Mouse (Mus musculus): ENCODE results near the gene Ndufc1. TPM values are rescaled to one million over a fixed set of nuclear protein-coding genes. Genes with fewer than 3 reads are reported as not detected.
A peak's percentile ranks its signal among the peaks of the same experiment; 100 is the strongest.
"Not testable (repeated sequence)": the region's sequence is repeated elsewhere in the genome, so short reads cannot be mapped to it uniquely, and the experiment has no call there.

Gene Ndufc1
- polyA plus RNA-seq, 3 experiments from 2014 or later, result 222 to 324 (median 265) TPM

DNA sequence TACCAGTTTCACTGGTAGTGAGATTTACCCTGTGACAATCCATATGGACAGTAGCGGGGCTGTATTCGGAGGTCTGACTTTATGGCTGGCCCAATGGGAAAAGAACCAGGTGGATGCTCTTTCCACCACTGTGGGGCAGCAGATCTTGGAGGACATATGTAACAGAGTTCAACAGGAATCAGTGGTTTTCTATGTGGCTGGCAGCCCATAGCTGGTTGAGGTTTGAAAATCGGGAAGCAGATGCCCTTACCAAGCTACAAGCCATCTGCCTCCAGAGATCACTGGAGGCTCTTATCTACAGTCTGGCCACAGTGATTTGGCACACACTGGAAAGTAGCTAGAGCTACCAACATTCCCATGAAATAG lies 43.3 kb downstream of the Ndufc1 start:
- ATAC-seq, result no peak

DNA sequence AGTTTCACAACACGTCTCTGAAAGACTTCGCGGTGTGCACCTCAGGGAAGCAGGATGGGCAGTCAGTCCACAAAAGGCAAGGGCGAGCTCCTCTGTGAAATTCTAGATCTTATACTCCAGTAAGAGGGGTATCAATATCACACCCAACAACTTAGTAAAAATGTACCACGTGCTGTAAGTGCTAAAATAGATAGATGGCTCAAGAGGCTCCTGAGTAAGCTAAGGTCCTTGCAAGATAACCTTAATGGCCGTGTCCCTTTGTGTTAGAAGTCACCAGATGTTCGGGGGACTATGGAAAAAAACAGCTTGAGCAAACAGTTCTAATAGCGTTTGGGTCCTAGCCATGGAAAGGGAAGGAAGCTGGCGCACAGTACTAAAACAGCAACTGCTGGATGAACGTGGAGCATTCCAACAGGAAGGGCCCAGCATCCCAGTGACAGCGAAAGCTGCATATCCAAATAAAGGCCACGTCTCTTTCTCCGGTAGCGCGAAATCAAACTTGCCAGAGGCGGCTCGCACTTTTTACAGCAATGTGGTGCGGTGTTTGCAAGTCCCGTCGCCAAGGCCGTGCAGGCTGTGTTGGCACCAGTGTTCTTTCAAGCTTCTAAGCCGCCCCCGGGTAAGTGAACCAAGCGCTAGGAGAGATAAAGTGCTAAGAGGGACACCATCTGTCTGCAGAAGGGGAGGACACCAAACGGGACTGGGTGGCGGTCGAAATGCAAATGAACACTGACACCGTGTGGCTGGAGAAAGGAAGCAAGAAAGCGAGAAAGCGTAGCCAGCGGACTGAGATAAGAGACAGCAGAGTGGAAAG lies 43.9 kb downstream of the Ndufc1 start:
- ATAC-seq, result peak; percentile 97

DNA sequence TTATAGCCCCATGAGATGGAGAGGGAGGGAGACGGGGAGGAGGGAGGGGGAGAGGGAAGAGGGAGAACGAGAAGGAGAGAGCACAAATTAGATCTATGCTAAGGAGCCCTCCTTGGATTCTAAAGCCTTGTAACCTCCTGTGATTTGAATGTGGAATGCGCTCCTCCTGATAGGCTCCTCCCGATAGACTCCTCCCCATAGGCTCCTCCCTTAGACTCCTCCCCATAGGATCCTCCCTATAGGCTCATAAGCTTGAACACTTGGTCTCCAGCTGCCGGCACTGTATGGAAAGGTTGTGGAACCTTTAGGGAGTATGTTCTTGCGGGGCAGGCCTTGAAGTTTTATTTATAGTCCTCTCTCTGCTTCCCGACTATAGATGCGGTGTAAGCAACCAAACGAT lies 47.7 kb downstream of the Ndufc1 start:
- ATAC-seq, result no peak

GRCm38 (mm10) chr3:51359558-51360307 lies 49.1 kb downstream of the Ndufc1 start:
- ATAC-seq, result no peak

DNA sequence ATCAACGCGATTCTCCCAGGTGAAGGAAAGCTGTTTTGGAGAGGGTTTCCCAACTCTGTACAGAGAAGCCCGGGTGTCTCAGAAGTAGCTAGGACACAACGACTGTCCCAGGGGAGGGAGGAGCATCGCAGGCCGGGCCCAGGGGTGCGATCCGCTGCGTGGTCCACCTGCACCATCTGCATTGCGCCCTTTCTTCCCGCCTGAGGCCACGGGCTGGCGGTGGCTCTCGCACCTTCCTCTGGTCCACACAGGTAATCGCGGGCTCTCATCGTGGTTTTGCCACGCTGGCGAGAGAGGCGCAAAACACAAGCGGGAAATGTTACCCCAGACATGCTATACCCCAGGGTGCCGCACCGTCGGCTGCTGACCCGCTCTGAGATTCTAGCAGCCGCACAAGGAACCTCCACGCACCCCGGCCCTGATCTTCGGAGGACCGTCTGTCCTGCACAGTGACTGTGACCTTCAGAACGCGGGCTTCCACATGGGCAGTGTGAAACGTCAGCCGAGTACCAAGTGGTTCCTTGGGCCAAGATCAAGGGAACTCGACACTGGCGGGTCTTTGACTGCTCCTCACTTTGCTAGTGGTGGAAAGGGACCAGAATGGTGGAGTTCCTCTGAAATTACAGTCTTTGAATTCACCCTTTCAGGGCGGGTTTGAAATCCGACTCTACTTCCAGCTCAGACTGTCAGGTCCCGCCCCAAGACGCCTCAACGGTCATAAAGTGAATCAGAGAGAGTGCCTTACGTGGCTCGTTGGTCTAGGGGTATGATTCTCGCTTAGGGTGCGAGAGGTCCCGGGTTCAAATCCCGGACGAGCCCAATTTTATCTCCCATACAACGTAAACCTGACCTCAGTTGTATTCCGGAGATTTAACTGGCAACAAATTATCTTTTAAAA lies 49.9 kb downstream of the Ndufc1 start:
- ATAC-seq, result peak; percentile 67

DNA sequence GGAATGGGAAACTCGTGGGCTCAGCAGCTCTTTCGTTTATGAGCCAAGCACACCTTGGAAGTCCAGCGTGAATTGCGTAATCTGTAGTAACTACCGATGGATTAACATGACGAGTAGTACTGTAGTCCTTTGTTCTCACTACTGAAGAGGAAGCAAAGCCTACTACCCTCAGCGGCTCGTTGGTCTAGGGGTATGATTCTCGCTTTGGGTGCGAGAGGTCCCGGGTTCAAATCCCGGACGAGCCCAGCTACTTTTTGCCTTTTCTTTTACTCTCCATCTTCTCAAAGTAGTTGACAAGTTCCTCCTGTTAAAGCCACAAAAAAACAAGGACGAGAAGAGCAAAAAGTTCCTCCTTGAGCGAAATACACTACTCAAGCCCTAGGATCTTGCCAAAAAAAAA lies 50.6 kb downstream of the Ndufc1 start:
- ATAC-seq, result peak; percentile 29

- ATAC-seq, result no peak
These were observed 51.2 kb downstream of the Ndufc1 start for GRCm38 (mm10) chr3:51357624-51358023.

DNA sequence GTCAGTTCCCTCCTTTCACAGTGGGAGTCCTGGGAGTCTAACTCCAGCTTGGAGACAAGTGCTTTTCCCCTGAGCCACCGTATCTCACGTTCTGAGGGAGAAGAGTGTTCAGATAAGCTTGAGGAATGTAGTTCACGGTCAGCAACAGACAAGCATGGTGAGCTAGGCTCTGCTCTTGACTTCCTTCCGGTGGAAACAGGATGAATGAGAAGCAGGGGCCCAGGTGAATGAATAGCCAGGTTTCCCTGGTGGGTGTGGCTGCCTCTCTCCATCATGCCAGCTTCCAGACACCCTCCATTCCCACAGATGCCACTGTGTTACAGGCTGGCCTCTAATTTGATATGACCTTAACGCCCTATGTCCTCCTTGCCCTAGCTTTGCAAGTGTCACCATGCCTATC lies 51.7 kb downstream of the Ndufc1 start:
- ATAC-seq, result no peak

DNA sequence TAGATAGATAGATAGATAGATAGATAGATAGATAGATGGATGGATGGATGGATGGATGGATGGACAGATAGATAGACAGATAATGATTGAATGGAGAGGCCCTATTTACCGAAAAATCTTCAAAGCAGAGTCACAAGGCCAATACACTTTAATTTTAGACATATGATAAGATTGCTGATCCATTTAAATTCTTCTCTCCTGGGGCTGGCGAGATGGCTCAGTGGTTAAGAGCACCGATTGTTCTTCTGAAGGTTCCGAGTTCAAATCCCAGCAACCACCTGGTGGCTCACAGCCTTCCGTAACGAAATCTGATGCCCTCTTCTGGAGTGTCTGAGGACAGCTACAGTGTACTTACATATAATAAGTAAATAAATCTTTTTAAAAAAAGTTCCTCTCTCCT lies 53.8 kb downstream of the Ndufc1 start:
- ATAC-seq, result not testable (repeated sequence)

Other genes starting within 250 kb of the Ndufc1 start
- 1 to 10 TPM; 2.2 to 4.3 (median 3.5) TPM for gene Noct, start 184.5 kb downstream of the Ndufc1 start, polyA plus RNA-seq (2017; shearing (Covaris generic))
- 10 to 100 TPM; 51.8 to 74.2 (median 57.7) TPM for gene Elf2, start 68.3 kb downstream of the Ndufc1 start, polyA plus RNA-seq (2017; shearing (Covaris generic))
- gene Mgarp, start 12.2 kb downstream of the Ndufc1 start, polyA plus RNA-seq (2017; shearing (Covaris generic)), result 1 to 10 TPM in 1 of 3 experiments, under 1 TPM in 1, not detected in 1; 0.78 to 1.2 TPM
- gene Naa15, start 6.2 kb upstream of the Ndufc1 start, polyA plus RNA-seq (2017; shearing (Covaris generic)), result 10 to 100 TPM; 24.0 to 37.7 (median 30.3) TPM
- gene Rab33b, start 74.9 kb upstream of the Ndufc1 start, polyA plus RNA-seq (2017; shearing (Covaris generic)), result 10 to 100 TPM; 16.4 to 25.1 (median 22.3) TPM
- 10 to 100 TPM in 2 of 3 experiments, 1 to 10 TPM in 1; 5.3 to 12.1 (median 11.6) TPM for gene Setd7, start 151.9 kb upstream of the Ndufc1 start, polyA plus RNA-seq (2017; shearing (Covaris generic))